Mouse (Mus musculus) embryonic stem cell, embryonic (primary cell): ENCODE data around the gene Gm2016.
"Not testable (repeated sequence)": the region's sequence is repeated elsewhere in the genome, so short reads cannot be mapped to it uniquely, and the experiment has no call there.

Source experiments
- CTCF ChIA-PET, 4 experiments: fragments of 300-600 bp in 2 of 4; fragments of 350-600 bp in 2 of 4; sonication (Branson Sonifier 250); formaldehyde crosslinking; loops; one replicate each; lab custom pipeline; 2022; ENCODE audit warnings: inconsistent platforms in 2 of 4; lab: Charles Lee
- POLR2A ChIA-PET, 4 experiments: fragments of 300-600 bp in 2 of 4; fragments of 350-600 bp in 2 of 4; sonication (Branson Sonifier 250); formaldehyde crosslinking; loops; one replicate each; lab custom pipeline; 2022; ENCODE audit warnings: antibody characterized with exemption in 4 of 4, inconsistent platforms in 1 of 4; lab: Charles Lee

Gene Gm2016

GRCm38 (mm10) chr12:87873772-87874171, at the start of gene Gm2016:
Gene Gm2016 (plus strand): TSS chr12:87874072.
- POLR2A ChIA-PET, CTCF ChIA-PET: not testable (repeated sequence)

GRCm38 (mm10) chr12:87842239-87842638, 31.6 kb upstream of the Gm2016 start, which contains the start of gene Gm2001:
Gene Gm2001 (minus strand): TSS chr12:87842339.
- CTCF ChIA-PET, POLR2A ChIA-PET: not testable (repeated sequence)

GRCm38 (mm10) chr12:87850657-87851056, 23.2 kb upstream of the Gm2016 start:
- POLR2A ChIA-PET, CTCF ChIA-PET: not testable (repeated sequence)

GRCm38 (mm10) chr12:87856067-87856466, 17.8 kb upstream of the Gm2016 start:
- CTCF ChIA-PET, POLR2A ChIA-PET: not testable (repeated sequence)

- CTCF ChIA-PET, POLR2A ChIA-PET: not testable (repeated sequence)
These were observed 11.9 kb upstream of the Gm2016 start for GRCm38 (mm10) chr12:87861740-87862692.

- CTCF ChIA-PET, POLR2A ChIA-PET: not testable (repeated sequence)
These were observed 10.2 kb upstream of the Gm2016 start for GRCm38 (mm10) chr12:87863638-87864037.

- POLR2A ChIA-PET, CTCF ChIA-PET: not testable (repeated sequence)
These were observed 9.8 kb upstream of the Gm2016 start for GRCm38 (mm10) chr12:87864048-87864447.

GRCm38 (mm10) chr12:87895070-87895469, 21.2 kb downstream of the Gm2016 start, which contains the start of gene Gm2022:
Gene Gm2022 (plus strand): TSS chr12:87895370.
- POLR2A ChIA-PET, CTCF ChIA-PET: not testable (repeated sequence)

GRCm38 (mm10) chr12:87919721-87920120, 45.8 kb downstream of the Gm2016 start, which contains the start of gene Gm2035:
Gene Gm2035 (minus strand): TSS chr12:87919857.
- CTCF ChIA-PET, POLR2A ChIA-PET: not testable (repeated sequence)
